Mouse (Mus musculus) liver, embryonic 15.5 days (tissue): ENCODE data around the gene Gnb1. TPM values are rescaled to one million over a fixed set of nuclear protein-coding genes. Genes with fewer than 3 reads are reported as not detected.

Experiments used
- ATAC-seq: fragments of 200-750 bp; cut with Nextera tagmentation; 2 replicates; pipeline ENCODE4 v1.8.0; 2017; ENCODE audit warnings: moderate number of reproducible peaks, mild to moderate bottlenecking, moderate library complexity; ENCODE audit not compliant: insufficient read depth
- H3K27ac ChIP-seq: fragments of 300-500 bp; sonication (generic); replicated peaks from 2 replicates; pipeline ENCODE4 v1.5.1; 2015; ENCODE audit warnings: mild to moderate bottlenecking, inconsistent platforms
- H3K27me3 ChIP-seq: fragments of 300-500 bp; sonication (generic); 2 replicates; pipeline ENCODE4 v1.6.1; 2015; ENCODE audit warnings: mild to moderate bottlenecking, inconsistent platforms
- H3K36me3 ChIP-seq: fragments of 300-500 bp; sonication (generic); replicated peaks from 2 replicates; pipeline ENCODE4 v1.6.1; 2015; ENCODE audit warnings: moderate library complexity, mild to moderate bottlenecking, inconsistent platforms
- H3K4me1 ChIP-seq: fragments of 300-500 bp; sonication (generic); replicated peaks from 2 replicates; pipeline ENCODE4 v1.6.1; 2015; ENCODE audit warnings: inconsistent platforms
- H3K4me2 ChIP-seq: fragments of 300-500 bp; sonication (generic); 2 replicates; pipeline ENCODE4 v1.6.1; 2015; ENCODE audit warnings: moderate library complexity, mild to moderate bottlenecking, inconsistent platforms
- H3K4me3 ChIP-seq: fragments of 300-500 bp; sonication (generic); replicated peaks from 2 replicates; pipeline ENCODE4 v1.5.1; 2015; ENCODE audit warnings: mild to moderate bottlenecking, inconsistent platforms
- H3K9ac ChIP-seq: fragments of 300-500 bp; sonication (generic); 2 replicates; pipeline ENCODE4 v1.6.1; 2015; ENCODE audit warnings: moderate library complexity, mild to moderate bottlenecking, inconsistent platforms
- H3K9me3 ChIP-seq: fragments of 300-500 bp; sonication (generic); replicated peaks from 2 replicates; pipeline ENCODE4 v1.6.1; 2016; ENCODE audit warnings: inconsistent platforms
- WGBS: fragments of 180-500 bp; shearing (Covaris S2); methylation state at CpG from one replicate; pipeline ENCODE4 v1.1.7; 2015; ENCODE audit warnings: mixed read lengths; ENCODE audit not compliant: insufficient replicate concordance; 5-methylcytosine and 5-hydroxymethylcytosine counted together
- polyA plus RNA-seq: library from polyadenylated mRNA; unstranded; fragments of >200 nt; fragmentation: Nextera tagmentation; extraction: Ambion mirVana; gene quantifications from 2 replicates; pipeline ENCODE4 v1.2.1, GENCODE M21; 2015

Gnb1 gene
- polyA plus RNA-seq, 1 experiment from 2014 or later, result 100 TPM

- H3K27ac ChIP-seq, result no peak overlapping the region; the same call in 1 of the 2 replicates
- ATAC-seq, result no peak
- no peak overlapping the region for H3K4me3 ChIP-seq
- H3K4me2 ChIP-seq, result no peak overlapping the region
- H3K9ac ChIP-seq, result no peak overlapping the region
- H3K4me1 ChIP-seq, result peaks cover 29% of the 10 kb centered on the region
- no peaks in the 10 kb centered on the region for H3K27me3 ChIP-seq
- H3K36me3 ChIP-seq, result peaks cover 41% of the 10 kb centered on the region
- 70% methylated on average over 7 of the region's 7 CpGs for WGBS
- no peaks in the 10 kb centered on the region for H3K9me3 ChIP-seq
Observed at GRCm38 (mm10) chr4:155578336-155579125, 87.4 kb downstream of the Gnb1 start.

- no peak overlapping the region for H3K9ac ChIP-seq
- WGBS, result 31% methylated on average over 1 of the region's 1 CpGs
- H3K36me3 ChIP-seq, result peaks cover 60% of the 10 kb centered on the region
- ATAC-seq, result no peak
- no peak overlapping the region for H3K4me3 ChIP-seq
- no peak overlapping the region for H3K4me2 ChIP-seq
- H3K27me3 ChIP-seq, result no peaks in the 10 kb centered on the region
- peaks cover 20% of the 10 kb centered on the region for H3K4me1 ChIP-seq
- H3K27ac ChIP-seq, result no peak overlapping the region
- no peaks in the 10 kb centered on the region for H3K9me3 ChIP-seq
Observed at GRCm38 (mm10) chr4:155580420-155580819, 89.3 kb downstream of the Gnb1 start.

GRCm38 (mm10) chr4:155582279-155582905 is 91.2 kb downstream of the Gnb1 start:
- 76% methylated on average over 6 of the region's 6 CpGs for WGBS
- H3K36me3 ChIP-seq, result peaks cover 72% of the 10 kb centered on the region
- no peak overlapping the region for H3K9ac ChIP-seq
- peaks cover 15% of the 10 kb centered on the region for H3K4me1 ChIP-seq
- H3K4me3 ChIP-seq, result no peak overlapping the region
- H3K9me3 ChIP-seq, result no peaks in the 10 kb centered on the region
- no peak overlapping the region for H3K4me2 ChIP-seq
- ATAC-seq, result no peak
- H3K27me3 ChIP-seq, result no peaks in the 10 kb centered on the region
- no peak overlapping the region for H3K27ac ChIP-seq

- Histone ChIP-seq H3K27ac (no peak overlapping the region), H3K4me1 (no peaks in the 10 kb centered on the region), H3K9ac (no peak overlapping the region), H3K4me2 (no peak overlapping the region), H3K9me3 (no peaks in the 10 kb centered on the region), H3K36me3 (peaks cover 63% of the 10 kb centered on the region), H3K27me3 (no peaks in the 10 kb centered on the region), H3K4me3 (no peak overlapping the region)
- WGBS, result 82% methylated on average over 5 of the region's 5 CpGs
- no peak for ATAC-seq
Observed at GRCm38 (mm10) chr4:155589356-155589755, 98.2 kb downstream of the Gnb1 start.

- no peak overlapping the region for H3K4me2 ChIP-seq
- H3K9me3 ChIP-seq, result no peaks in the 10 kb centered on the region
- no peaks in the 10 kb centered on the region for H3K27me3 ChIP-seq
- H3K9ac ChIP-seq, result no peak overlapping the region
- H3K4me3 ChIP-seq, result no peak overlapping the region
- no peak overlapping the region for H3K27ac ChIP-seq
- H3K36me3 ChIP-seq, result peaks cover 45% of the 10 kb centered on the region
- peaks cover 3% of the 10 kb centered on the region for H3K4me1 ChIP-seq
- ATAC-seq, result no peak
- WGBS, result 57% methylated on average over 7 of the region's 7 CpGs
Observed at GRCm38 (mm10) chr4:155591012-155591719, 100.0 kb downstream of the Gnb1 start.

- peaks cover 25% of the 10 kb centered on the region for H3K4me1 ChIP-seq
- H3K9ac ChIP-seq, result no peak overlapping the region
- no peak overlapping the region for H3K4me2 ChIP-seq
- H3K27me3 ChIP-seq, result no peaks in the 10 kb centered on the region
- peaks cover 19% of the 10 kb centered on the region for H3K36me3 ChIP-seq
- no peak overlapping the region for H3K4me3 ChIP-seq
- no peaks in the 10 kb centered on the region for H3K9me3 ChIP-seq
- no peak overlapping the region for H3K27ac ChIP-seq
- WGBS, result 28% methylated on average over 1 of the region's 1 CpGs
- ATAC-seq, result no peak
Observed at GRCm38 (mm10) chr4:155593780-155594179, 102.6 kb downstream of the Gnb1 start.

- Histone ChIP-seq H3K9me3 (no peaks in the 10 kb centered on the region), H3K36me3 (0 out of 2 replicates have a peak, but pooled peaks cover 3% of the 10 kb centered on the region)
- 55% methylated on average over 3 of the region's 3 CpGs for WGBS
Observed at GRCm38 (mm10) chr4:155595777-155596176, 104.6 kb downstream of the Gnb1 start.

GRCm38 (mm10) chr4:155596606-155597005 is 105.4 kb downstream of the Gnb1 start:
- Histone ChIP-seq H3K27me3 (no peaks in the 10 kb centered on the region), H3K27ac (no peak overlapping the region), H3K4me3 (no peak overlapping the region), H3K9me3 (no peaks in the 10 kb centered on the region), H3K36me3 (no peaks in the 10 kb centered on the region), H3K4me2 (peak overlapping the region; percentile 4; the same call in 1 of the 2 replicates), H3K9ac (no peak overlapping the region), H3K4me1 (peaks cover 43% of the 10 kb centered on the region)
- 41% methylated on average over 5 of the region's 5 CpGs for WGBS
- no peak for ATAC-seq

More at GRCm38 (mm10) chr4:155595777-155596176, 104.6 kb downstream of the Gnb1 start:
- Histone ChIP-seq H3K27me3 (no peaks in the 10 kb centered on the region), H3K4me1 (peaks cover 40% of the 10 kb centered on the region), H3K27ac (no peak overlapping the region), H3K4me3 (no peak overlapping the region), H3K4me2 (no peak overlapping the region), H3K9ac (no peak overlapping the region)
- ATAC-seq, result no peak

GRCm38 (mm10) chr4:155598536-155598935 is 107.4 kb downstream of the Gnb1 start:
- Histone ChIP-seq H3K4me1 (peaks cover 60% of the 10 kb centered on the region), H3K4me2 (no peak overlapping the region), H3K9ac (no peak overlapping the region), H3K9me3 (no peaks in the 10 kb centered on the region), H3K4me3 (no peak overlapping the region), H3K27me3 (no peaks in the 10 kb centered on the region), H3K36me3 (0 out of 2 replicates have a peak, but pooled peaks cover 8% of the 10 kb centered on the region), H3K27ac (no peak overlapping the region)
- 20% methylated on average over 16 of the region's 20 CpGs for WGBS
- ATAC-seq, result no peak

GRCm38 (mm10) chr4:155599901-155600825 is 109.0 kb downstream of the Gnb1 start:
- ATAC-seq, result no peak
- Histone ChIP-seq H3K9ac (peak overlapping the region; percentile 92; the same call in 1 of the 2 replicates), H3K36me3 (peaks cover 16% of the 10 kb centered on the region; the same call in 1 of the 2 replicates), H3K27ac (peak overlapping the region; percentile 97), H3K4me1 (peaks cover 70% of the 10 kb centered on the region), H3K4me3 (peak overlapping the region; percentile 98), H3K9me3 (no peaks in the 10 kb centered on the region), H3K4me2 (peak overlapping the region; percentile 94), H3K27me3 (no peaks in the 10 kb centered on the region)
- WGBS, result 57% methylated on average over 11 of the region's 11 CpGs
